ENCODE assay signal across 25 mouse cellular contexts in the genomic region with DNA sequence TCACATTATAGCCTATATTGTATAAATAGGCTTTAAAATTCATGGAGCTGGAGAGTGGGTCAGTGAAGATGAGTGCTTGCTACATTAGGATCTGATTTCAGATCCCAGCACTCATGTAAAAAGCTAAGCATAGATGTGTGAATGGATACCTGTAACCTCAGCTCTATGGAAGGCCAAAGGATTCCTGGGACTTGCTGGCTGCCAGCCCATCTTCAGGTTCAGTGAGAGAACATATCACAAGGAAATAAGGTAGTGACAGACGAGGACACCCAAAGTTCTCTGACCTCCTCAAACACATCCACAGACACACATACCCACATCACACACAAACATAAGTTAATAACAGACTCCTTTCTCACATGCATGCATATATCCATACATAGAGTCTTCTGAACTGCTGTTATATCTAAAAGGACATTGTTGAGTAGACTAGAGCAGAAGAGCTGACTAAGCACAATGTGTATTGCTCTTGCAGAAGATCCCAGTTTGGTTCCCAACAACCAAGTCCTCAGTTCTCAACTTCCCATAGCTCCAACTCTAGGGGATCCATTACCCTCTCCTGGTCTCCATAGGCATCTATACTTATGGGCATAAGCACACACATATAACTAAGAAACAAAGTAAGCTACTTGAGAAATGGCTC. TPM values are rescaled to one million over a fixed set of nuclear protein-coding genes. Genes with fewer than 3 reads are reported as not detected.
DNase-seq lines count a peak whose midpoint lies in the region; ATAC-seq and TF ChIP-seq lines count a peak whose summit lies in the region.
"Had no signal": no experiment of that assay in that cellular context is flagged by ENCODE, and none has a peak within 500 bp of the region (broad histone marks: within the 10 kb centered on the region; RNA-seq: fewer than 3 reads in every experiment).

No protein-coding gene starts in this region.

- no peak overlapping the region for H3K27ac ChIP-seq in kidney, embryonic 15.5 days
- H3K27ac ChIP-seq in CH12.LX (ENCODE audit: insufficient read depth, low read depth), result no peak overlapping the region
- H3K27ac ChIP-seq: embryonic facial prominence, embryonic 15.5 days; heart, embryonic 15.5 days; hindbrain, embryonic 14.5 days; kidney, postnatal 0 days; limb, embryonic 12.5 days; macrophage; midbrain, embryonic 12.5 days; stomach, embryonic 15.5 days had no signal

- H3K79me2 ChIP-seq in CH12.LX (replicated peaks; ENCODE audit: control insufficient read depth, extremely low read depth, insufficient read depth, poor library complexity, severe bottlenecking), result peaks cover 64% of the 10 kb centered on the region

- no peak for TF ChIP-seq CTCF in CH12.LX (conservative IDR thresholded peaks at IDR 0.05 in 1 of 2, IDR thresholded peaks at IDR 0.05 in 1 of 2; ENCODE audit: low read depth in 2 of 2, low read length in 2 of 2)

- TF ChIP-seq RAD21 in CH12.LX (IDR thresholded peaks at IDR 0.05; ENCODE audit: low read depth, low read length), result no peak

- no peak for TF ChIP-seq EP300 in CH12.LX (IDR thresholded peaks at IDR 0.05; ENCODE audit: low read length)

- peaks cover 24% of the 10 kb centered on the region for H3K4me1 ChIP-seq in kidney, embryonic 15.5 days
- peaks cover 6 to 54% of the 10 kb centered on the region in 2 experiments; a peak in 3 of 4 replicates for H3K4me1 ChIP-seq in CH12.LX (ENCODE audit: control insufficient read depth in 1 of 2, insufficient read depth in 2 of 2)
- H3K4me1 ChIP-seq: stomach, embryonic 15.5 days had no signal

- dilution Hi-C loops in CH12.LX (cut with MboI; ENCODE audit: extremely low pct_ligation_motif_present, extremely low pct_unique_long_range_greater_than_20kb, low sequenced_read_pairs), result no loop called here

- H3K27me3 ChIP-seq in kidney, embryonic 15.5 days, result no peaks in the 10 kb centered on the region
- no peaks in the 10 kb centered on the region for H3K27me3 ChIP-seq in CH12.LX (replicated peaks)
- H3K27me3 ChIP-seq: embryonic facial prominence, embryonic 15.5 days; heart, embryonic 15.5 days; limb, embryonic 12.5 days; midbrain, embryonic 12.5 days; stomach, embryonic 15.5 days had no signal

- H3K9ac ChIP-seq in kidney, embryonic 15.5 days, result no peak overlapping the region
- no peak overlapping the region for H3K9ac ChIP-seq in CH12.LX (ENCODE audit: insufficient read depth, low read depth)
- H3K9ac ChIP-seq: embryonic facial prominence, embryonic 15.5 days; heart, embryonic 15.5 days; hindbrain, embryonic 14.5 days; limb, embryonic 12.5 days; liver, postnatal 0 days; midbrain, embryonic 12.5 days; stomach, embryonic 15.5 days had no signal

- WGBS in kidney, embryonic 15.5 days, result 77% methylated on average over 1 of the region's 1 CpGs

- H3K9me3 ChIP-seq in kidney, embryonic 15.5 days (replicated peaks), result no peaks in the 10 kb centered on the region
- H3K9me3 ChIP-seq in CH12.LX (replicated peaks; ENCODE audit: low read length), result no peaks in the 10 kb centered on the region
- H3K9me3 ChIP-seq: embryonic facial prominence, embryonic 15.5 days; heart, embryonic 15.5 days; limb, embryonic 12.5 days; midbrain, embryonic 12.5 days; stomach, embryonic 15.5 days had no signal

- no peak for TF ChIP-seq POLR2A in CH12.LX (IDR thresholded peaks at IDR 0.05; ENCODE audit: low read depth, low read length)

- H3K4me3 ChIP-seq in kidney, embryonic 15.5 days (replicated peaks), result no peak overlapping the region
- no peak overlapping the region for H3K4me3 ChIP-seq in CH12.LX (replicated peaks in 1 of 3; ENCODE audit: low read depth in 2 of 3, low read length in 2 of 3, poor library complexity in 1 of 3)
- H3K4me3 ChIP-seq: embryonic facial prominence, embryonic 15.5 days; heart, embryonic 15.5 days; limb, embryonic 12.5 days; midbrain, embryonic 12.5 days; stomach, embryonic 15.5 days had no signal

- no peaks in the 10 kb centered on the region for H3K36me3 ChIP-seq in kidney, embryonic 15.5 days
- peaks cover 0 to 14% of the 10 kb centered on the region in 2 experiments for H3K36me3 ChIP-seq in CH12.LX (replicated peaks in 1 of 2; ENCODE audit: control insufficient read depth in 1 of 2, insufficient read depth in 1 of 2, low read length in 1 of 2)
- H3K36me3 ChIP-seq: embryonic facial prominence, embryonic 15.5 days; heart, embryonic 15.5 days; limb, embryonic 12.5 days; midbrain, embryonic 12.5 days; stomach, embryonic 15.5 days had no signal

- no peak for ATAC-seq in cerebellum, adult (ENCODE audit: insufficient number of reproducible peaks, low FRiP score, low TSS enrichment)
- no peak for ATAC-seq in kidney, embryonic 15.5 days (replicated peaks; ENCODE audit: low FRiP score)
- ATAC-seq in frontal cortex, adult (ENCODE audit: low TSS enrichment), result no peak
- ATAC-seq: forebrain, embryonic 14.5 days; inflammation-experienced regulatory T-cells, adult 6 months; liver, postnatal 0 days; lung, postnatal 0 days had no signal

- in situ Hi-C loops in CH12.LX (cut with MboI; ENCODE audit: low pct_ligation_motif_present, low pct_unique_long_range_greater_than_20kb, low sequenced_read_pairs), result no loop called here

- H3K4me2 ChIP-seq in kidney, embryonic 15.5 days, result no peak overlapping the region
- H3K4me2 ChIP-seq in CH12.LX (ENCODE audit: insufficient read depth, low read depth, poor library complexity, severe bottlenecking), result 0 out of 2 replicates have a peak overlapping the region, but pooled peaks have one; percentile 7
- H3K4me2 ChIP-seq: embryonic facial prominence, embryonic 15.5 days; heart, embryonic 15.5 days; hindbrain, embryonic 14.5 days; limb, embryonic 12.5 days; liver, embryonic 11.5 days; midbrain, embryonic 12.5 days; stomach, embryonic 15.5 days had no signal

- DNase-seq in cerebellum, adult 11 months, result peak; percentile 13
- DNase-seq in kidney, adult 11 months, result peak; percentile 7
- DNase-seq in CH12.LX (ENCODE audit: extremely low read depth), result no peak
- peak; percentile 24 to 43 for DNase-seq in cerebellum, postnatal 10 days
- DNase-seq in right cerebral cortex, postnatal 36 days (ENCODE audit: low spot score in 2 of 2), result no peak
- DNase-seq: adrenal gland, postnatal 36 days; heart, postnatal 36 days; liver, postnatal 0 days; right cerebral cortex, postnatal 25 days; thymus, postnatal 25 days had no signal

TF ChIP-seq in CH12.LX, 34 proteins besides CTCF, POLR2A, EP300 and RAD21:
- peak; percentile 81 for TF ChIP-seq MAFK (IDR thresholded peaks at IDR 0.05; ENCODE audit: insufficient replicate concordance, low read length)
- no peak for TF ChIP-seq POLR2AphosphoS2 (IDR thresholded peaks at IDR 0.05; ENCODE audit: low read depth, low read length)

RNA-seq across cellular contexts. Expression of gene Cul3, which starts 4.4 kb away (rescaled TPM):
- 28.5 and 28.7 TPM in 2 replicates for polyA plus RNA-seq in kidney, embryonic 15.5 days (2015; fragmentation: Nextera tagmentation; extraction: Ambion mirVana)
- total RNA-seq in CH12.LX (2012; rRNA removed), result 65.5 and 82.2 TPM in 2 replicates
- 232 and 237 TPM in 2 replicates for total RNA-seq in CH12.LX (2014; rRNA removed)
- 148 and 176 TPM in 2 replicates for polyA plus RNA-seq in CH12.LX (2012; ENCODE audit: insufficient read length, low read depth)

Comparison
In these comparisons a context has a peak if more than half of its experiments do, and no peak if none do; other contexts are left out.
1. DNase-seq: peak in cerebellum, adult 11 months (single experiment), kidney, adult 11 months (single experiment) and cerebellum, postnatal 10 days (2 of 2); none in CH12.LX (single experiment) and right cerebral cortex, postnatal 36 days (0 of 2).